Mouse (Mus musculus) stomach, postnatal 0 days (tissue): ENCODE data around the gene Igf2bp2. TPM values are rescaled to one million over a fixed set of nuclear protein-coding genes. Genes with fewer than 3 reads are reported as not detected.

Source experiments
- ATAC-seq: fragments of 200-750 bp; cut with Nextera tagmentation; 2 replicates; pipeline ENCODE4 v1.8.0; 2017; ENCODE audit not compliant: low FRiP score, low TSS enrichment
- DNase-seq: peaks from one replicate; pipeline ENCODE4 v3.0.0-alpha.2; 2016; ENCODE audit warnings: low spot score
- H3K27ac ChIP-seq: fragments of 300-500 bp; sonication (generic); replicated peaks from 2 replicates; pipeline ENCODE4 v1.5.1; 2014; ENCODE audit warnings: mild to moderate bottlenecking, control low read depth
- H3K27me3 ChIP-seq: fragments of 300-500 bp; sonication (generic); 2 replicates; pipeline ENCODE4 v1.6.1; 2014; ENCODE audit warnings: low read length; ENCODE audit not compliant: control insufficient read depth, insufficient read depth
- H3K36me3 ChIP-seq: fragments of 300-500 bp; sonication (generic); 2 replicates; pipeline ENCODE4 v1.6.1; 2014; ENCODE audit warnings: low read length, mixed read lengths; ENCODE audit not compliant: control insufficient read depth, insufficient read depth
- H3K4me1 ChIP-seq: fragments of 300-500 bp; sonication (generic); replicated peaks from 2 replicates; pipeline ENCODE4 v1.6.1; 2014; ENCODE audit warnings: antibody characterized with exemption; ENCODE audit not compliant: control insufficient read depth, insufficient read depth
- H3K4me2 ChIP-seq: fragments of 300-500 bp; sonication (generic); replicated peaks from 2 replicates; pipeline ENCODE4 v1.6.1; 2014; ENCODE audit warnings: low read depth, mild to moderate bottlenecking, control low read depth, moderate library complexity
- H3K4me3 ChIP-seq: fragments of 300-500 bp; sonication (generic); 2 replicates; pipeline ENCODE4 v1.5.1; 2014; ENCODE audit warnings: low read depth, low read length, control low read depth
- H3K9ac ChIP-seq: fragments of 300-500 bp; sonication (generic); 2 replicates; pipeline ENCODE4 v1.6.1; 2014; ENCODE audit warnings: mild to moderate bottlenecking, low read length, control low read depth, mixed read lengths
- H3K9me3 ChIP-seq: fragments of 300-500 bp; sonication (generic); 2 replicates; pipeline ENCODE4 v1.6.1; 2016; ENCODE audit warnings: low read length; ENCODE audit not compliant: control insufficient read depth
- CTCF ChIP-seq: IDR thresholded peaks from 2 replicates; pipeline ENCODE4 v1.5.1; 2016; ENCODE audit warnings: antibody characterized with exemption, low read depth, mild to moderate bottlenecking, moderate library complexity
- EP300 ChIP-seq: optimal IDR thresholded peaks from 2 replicates; pipeline ENCODE3; 2016; ENCODE audit warnings: antibody characterized with exemption
- WGBS: fragments of 180-500 bp; shearing (Covaris S2); extraction: QIAGEN DNeasy Blood & Tissue Kit; methylation state at CpG from one replicate; pipeline ENCODE4 v1.1.7; 2014; 5-methylcytosine and 5-hydroxymethylcytosine counted together
- polyA plus RNA-seq: library from polyadenylated mRNA; unstranded; fragments of >200 nt; fragmentation: Nextera tagmentation; extraction: Ambion mirVana; gene quantifications from 2 replicates; pipeline ENCODE4 v1.2.1, GENCODE M21; 2015

Igf2bp2 gene
- polyA plus RNA-seq, 1 experiment from 2014 or later: 32.4 TPM

DNA sequence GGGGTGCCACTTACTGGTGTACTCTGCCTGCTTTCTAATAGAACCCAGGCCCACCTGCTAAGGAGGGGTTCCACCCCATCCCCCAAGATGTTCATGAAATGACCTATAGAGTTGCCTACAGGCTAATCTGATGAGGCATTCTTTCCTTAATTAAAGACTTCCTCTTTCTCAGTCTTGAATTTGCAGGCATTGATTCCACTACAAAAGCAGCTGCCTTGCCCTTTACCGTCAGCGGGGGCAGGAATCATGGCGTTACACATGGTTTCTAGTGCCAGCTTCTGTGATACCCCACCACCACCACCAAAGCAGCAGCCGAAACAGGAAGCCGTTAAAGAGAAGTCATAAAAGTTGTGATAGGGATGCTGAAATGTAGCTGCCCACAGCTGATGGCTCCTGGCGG lies 47.0 kb downstream of the Igf2bp2 start:
- H3K9ac ChIP-seq: no peak overlapping the region
- no peak overlapping the region for H3K27ac ChIP-seq

DNA sequence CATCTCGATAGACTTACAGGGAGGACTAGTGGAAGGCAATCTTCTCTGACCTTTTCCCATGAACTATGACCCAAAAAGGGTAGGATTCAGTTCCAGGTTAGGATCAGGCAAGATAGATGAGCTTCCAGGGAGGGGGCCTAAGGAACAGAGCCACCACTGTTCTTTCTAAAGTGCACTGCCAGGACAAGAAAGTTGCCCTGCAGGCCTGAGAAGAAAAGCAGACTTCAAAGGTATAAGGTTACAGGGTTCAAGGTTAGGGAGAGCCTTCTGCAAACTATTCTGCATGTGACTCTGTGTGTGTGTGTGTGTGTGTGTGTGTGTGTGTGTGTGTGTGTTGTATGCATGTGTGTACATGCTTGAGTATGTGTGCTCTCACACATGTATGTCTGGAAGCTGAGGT lies 53.1 kb downstream of the Igf2bp2 start:
- ATAC-seq: no peak

More for the DNA sequence above, 47.0 kb downstream of the Igf2bp2 start:
- Histone ChIP-seq H3K36me3 (0 out of 2 replicates have a peak, but pooled peaks cover 4% of the 10 kb centered on the region), H3K27me3 (no peaks in the 10 kb centered on the region), H3K4me1 (no peaks in the 10 kb centered on the region), H3K4me2 (no peak overlapping the region), H3K9me3 (no peaks in the 10 kb centered on the region), H3K4me3 (no peak overlapping the region)
- 95% methylated on average over 6 of the region's 6 CpGs for WGBS
- no peak for ATAC-seq
- no peak for TF ChIP-seq EP300
- TF ChIP-seq CTCF: no peak
- DNase-seq: no peak

DNA sequence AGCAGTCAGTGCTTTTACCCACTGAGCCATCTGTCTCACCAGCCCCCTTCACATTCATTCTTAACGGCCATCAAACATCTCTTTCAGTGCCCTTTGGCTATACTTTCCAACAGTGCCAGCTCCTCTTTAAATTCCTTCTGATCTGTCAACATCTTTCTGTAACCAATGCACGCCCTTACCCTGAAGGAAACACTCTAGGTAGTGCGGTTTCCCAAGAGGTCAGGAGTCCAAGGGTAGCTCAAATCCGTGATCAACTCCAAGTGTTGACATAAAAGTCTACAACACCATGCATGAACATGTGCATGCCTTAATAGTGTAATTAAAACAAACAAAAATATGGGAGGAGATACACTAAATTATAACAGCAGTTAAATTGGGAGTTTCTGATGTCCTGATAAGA lies 53.9 kb downstream of the Igf2bp2 start:
- Histone ChIP-seq H3K27ac (no peak overlapping the region), H3K4me1 (no peaks in the 10 kb centered on the region), H3K9ac (no peak overlapping the region), H3K36me3 (no peaks in the 10 kb centered on the region), H3K27me3 (no peaks in the 10 kb centered on the region), H3K4me3 (no peak overlapping the region), H3K9me3 (no peaks in the 10 kb centered on the region), H3K4me2 (no peak overlapping the region)
- ATAC-seq (peak; percentile 86), DNase-seq (peak; percentile 41)
- 44% methylated on average over 4 of the region's 4 CpGs for WGBS
- TF ChIP-seq EP300 (no peak), CTCF (no peak)

More for the DNA sequence above, 53.1 kb downstream of the Igf2bp2 start:
- Histone ChIP-seq H3K9me3 (no peaks in the 10 kb centered on the region), H3K27me3 (no peaks in the 10 kb centered on the region), H3K4me2 (no peak overlapping the region), H3K4me1 (no peaks in the 10 kb centered on the region), H3K4me3 (no peak overlapping the region), H3K27ac (no peak overlapping the region), H3K36me3 (no peaks in the 10 kb centered on the region), H3K9ac (no peak overlapping the region)
- DNase-seq: no peak
- no peak for TF ChIP-seq EP300
- no peak for TF ChIP-seq CTCF
- 78% methylated on average over 1 of the region's 1 CpGs for WGBS

DNA sequence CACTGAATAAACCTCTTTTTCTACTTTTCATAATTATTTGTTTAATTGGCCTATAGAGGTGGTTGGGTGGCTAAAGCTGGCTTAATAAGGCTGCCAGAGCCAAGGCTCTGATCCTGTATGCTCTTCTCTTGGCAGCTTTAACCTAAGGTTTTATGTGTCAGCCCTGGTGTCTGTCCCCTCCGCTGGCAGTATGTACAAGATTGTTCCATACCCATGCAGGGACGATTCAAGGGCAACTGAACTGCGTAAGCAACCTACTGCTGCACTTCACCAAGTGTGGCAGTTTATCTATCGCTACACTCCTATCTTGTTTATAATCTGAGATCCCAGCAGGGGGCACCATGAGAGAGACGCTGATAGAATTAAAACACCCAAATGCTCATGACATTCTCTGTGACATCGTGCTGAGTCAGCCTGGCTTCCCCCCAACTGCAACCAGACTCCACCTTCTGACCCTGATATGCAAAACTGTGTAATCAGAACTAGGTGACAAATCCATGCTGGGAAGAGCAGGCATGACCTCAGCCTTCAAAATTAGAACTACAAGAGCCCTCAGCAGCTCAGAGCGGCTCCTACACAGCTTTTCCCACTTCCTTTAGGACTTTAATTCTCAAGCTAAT lies 55.1 kb downstream of the Igf2bp2 start:
- Histone ChIP-seq H3K9me3 (no peaks in the 10 kb centered on the region), H3K27me3 (no peaks in the 10 kb centered on the region), H3K4me1 (no peaks in the 10 kb centered on the region), H3K36me3 (no peaks in the 10 kb centered on the region), H3K9ac (no peak overlapping the region), H3K4me2 (no peak overlapping the region), H3K4me3 (no peak overlapping the region), H3K27ac (0 out of 2 replicates have a peak overlapping the region, but pooled peaks have one; percentile 4)
- ATAC-seq (peak; percentile 55; the same call in 1 of the 2 replicates), DNase-seq (peak; percentile 43)
- 45% methylated on average over 7 of the region's 7 CpGs for WGBS
- TF ChIP-seq CTCF (peak; percentile 57), EP300 (no peak)

DNA sequence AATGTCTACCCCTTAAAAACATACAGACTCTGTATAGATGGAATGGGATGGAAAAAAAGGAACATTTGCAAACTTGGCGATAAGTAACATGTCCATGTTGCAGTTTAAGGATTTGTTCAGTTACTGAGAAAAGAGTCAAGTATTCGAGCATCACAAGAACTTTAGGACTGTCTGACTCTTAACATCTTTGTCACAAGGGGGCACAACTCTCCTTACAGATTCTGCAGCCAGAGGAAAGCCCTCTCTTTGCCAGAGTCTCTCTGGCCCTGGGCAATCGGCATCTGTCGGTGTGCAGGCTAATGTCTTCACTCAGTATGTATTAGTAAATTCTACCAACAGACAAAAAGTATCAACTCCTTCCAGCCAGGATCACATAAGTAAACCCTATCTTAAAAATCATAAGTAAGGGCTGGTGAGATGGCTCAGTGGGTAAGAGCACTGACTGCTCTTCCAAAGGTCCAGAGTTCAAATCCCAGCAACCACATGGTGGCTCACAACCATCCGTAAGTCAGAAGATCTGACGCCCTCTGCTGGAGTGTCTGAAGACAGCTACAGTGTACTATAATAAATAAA lies 57.0 kb downstream of the Igf2bp2 start:
- 74% methylated on average over 6 of the region's 6 CpGs for WGBS
- no peaks in the 10 kb centered on the region for H3K27me3 ChIP-seq
- no peaks in the 10 kb centered on the region for H3K36me3 ChIP-seq
- no peak overlapping the region for H3K27ac ChIP-seq
- no peaks in the 10 kb centered on the region for H3K9me3 ChIP-seq
- TF ChIP-seq CTCF (no peak; the same call in none of the 2 replicates), EP300 (no peak)
- no peak overlapping the region for H3K4me3 ChIP-seq
- DNase-seq (no peak), ATAC-seq (no peak)
- no peak overlapping the region for H3K4me2 ChIP-seq
- H3K9ac ChIP-seq: no peak overlapping the region
- no peaks in the 10 kb centered on the region for H3K4me1 ChIP-seq

DNA sequence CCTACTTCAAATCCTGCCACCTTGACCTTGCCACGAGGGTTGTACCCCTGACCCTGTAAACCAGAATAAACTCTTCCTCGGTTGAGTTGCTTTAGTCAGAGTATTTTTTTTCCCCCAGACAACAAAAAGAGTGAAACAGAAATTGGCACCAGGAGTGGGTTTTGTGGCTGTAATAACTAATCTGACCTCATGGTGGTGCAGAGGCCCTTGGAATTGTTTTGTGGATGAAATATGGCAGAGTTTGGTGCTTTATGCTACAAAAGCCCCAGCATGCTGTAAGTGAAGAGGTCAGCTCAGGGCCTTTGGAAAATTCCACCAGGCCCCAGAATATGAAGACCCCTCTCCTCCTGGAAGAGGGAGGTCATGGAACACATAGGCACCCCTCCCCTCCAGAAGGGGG lies 63.0 kb downstream of the Igf2bp2 start:
- ATAC-seq: no peak
- no peak for DNase-seq
- no peak overlapping the region for H3K27ac ChIP-seq
- H3K27me3 ChIP-seq: no peaks in the 10 kb centered on the region
- H3K4me1 ChIP-seq: no peaks in the 10 kb centered on the region
- no peak overlapping the region for H3K9ac ChIP-seq
- no peak for TF ChIP-seq EP300
- peak; percentile 46 for TF ChIP-seq CTCF
- H3K36me3 ChIP-seq: no peaks in the 10 kb centered on the region
- no peak overlapping the region for H3K4me3 ChIP-seq
- 82% methylated on average over 2 of the region's 2 CpGs for WGBS
- no peak overlapping the region for H3K4me2 ChIP-seq
- H3K9me3 ChIP-seq: no peaks in the 10 kb centered on the region
